Mouse (Mus musculus) myocyte (in vitro differentiated cells): Measurements from ENCODE around the gene Bfsp2.

ENCODE experiments used
- E2F4 ChIP-seq: IDR thresholded peaks from one replicate; pipeline ENCODE4 v1.6.1; 2011; ENCODE audit warnings: mild to moderate bottlenecking, control low read depth, moderate library complexity; ENCODE audit not compliant: insufficient read depth
- MAX ChIP-seq: IDR thresholded peaks from one replicate; pipeline ENCODE4 v1.6.1; 2011; ENCODE audit warnings: low read depth, mild to moderate bottlenecking, control low read depth
- MYOD1 ChIP-seq, 3 experiments: IDR thresholded peaks; one replicate each; pipeline ENCODE4 v1.6.1; 2011; ENCODE audit warnings: control low read depth in 2 of 3, low read depth in 2 of 3, mild to moderate bottlenecking in 2 of 3, moderate library complexity in 1 of 3; ENCODE audit not compliant: insufficient read length in 2 of 3, control insufficient read depth in 1 of 3
- POLR2A ChIP-seq: IDR thresholded peaks from one replicate; pipeline ENCODE4 v1.6.1; 2011; ENCODE audit warnings: low read depth, mild to moderate bottlenecking, control low read depth, moderate library complexity; ENCODE audit not compliant: insufficient read length
- TCF12 ChIP-seq: IDR thresholded peaks from one replicate; pipeline ENCODE4 v1.6.1; 2011; ENCODE audit warnings: mild to moderate bottlenecking, control low read depth; ENCODE audit not compliant: poor library complexity, insufficient read depth, severe bottlenecking
- USF1 ChIP-seq: IDR thresholded peaks from one replicate; pipeline ENCODE4 v1.6.1; 2011; ENCODE audit warnings: low read depth, mild to moderate bottlenecking, control low read depth, moderate library complexity

- TF ChIP-seq E2F4 (no peak), MAX (no peak), POLR2A (no peak), TCF12 (no peak), MYOD1 (IDR thresholded peaks at IDR 0.05; ENCODE audit: control insufficient read depth in 1 of 3, insufficient read length in 2 of 3, low read depth in 2 of 3) (no peak), USF1 (no peak)
These were observed 15.2 kb upstream of the Bfsp2 start for GRCm38 (mm10) chr9:103495391-103495790.
